Mouse (Mus musculus): Measurements from ENCODE around the gene Ssx9. TPM values are rescaled to one million over a fixed set of nuclear protein-coding genes. Genes with fewer than 3 reads are reported as not detected.
"Not testable (repeated sequence)": the region's sequence is repeated elsewhere in the genome, so short reads cannot be mapped to it uniquely, and the experiment has no call there.

The Ssx9 gene
- polyA plus RNA-seq (2015; fragmentation: Nextera tagmentation; extraction: Ambion mirVana): not detected in 2 replicates

DNA sequence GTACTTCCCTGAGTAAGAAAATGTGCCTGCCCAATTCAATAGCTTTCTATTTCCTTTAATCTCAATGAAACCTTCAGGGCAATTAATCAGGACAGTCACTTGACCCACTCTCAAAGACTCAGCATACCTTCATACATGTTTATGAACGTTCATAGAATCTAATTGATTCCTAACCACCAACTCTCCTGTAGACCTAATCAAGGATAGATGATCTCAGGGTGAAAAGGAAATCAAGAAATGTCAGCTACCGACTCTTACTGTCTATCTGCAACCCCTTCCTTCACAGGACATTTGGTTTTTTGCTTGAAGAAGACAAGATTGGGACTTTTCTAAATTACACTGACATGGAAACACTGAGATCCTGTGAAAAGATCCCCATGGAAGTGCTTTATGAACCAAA, at the start of gene Ssx9:
Ssx9 (plus strand) TSS at position 301 of the 400 bp plus-strand sequence.
- 39% methylated on average over 2 of the region's 2 CpGs for WGBS (ENCODE audit: insufficient replicate concordance)
- not testable (repeated sequence) for H3K36me3 ChIP-seq (replicated peaks); H3K4me1 ChIP-seq (replicated peaks); H3K27me3 ChIP-seq; H3K27ac ChIP-seq (replicated peaks); H3K9ac ChIP-seq; H3K4me3 ChIP-seq (replicated peaks); H3K4me2 ChIP-seq; H3K9me3 ChIP-seq (replicated peaks); ATAC-seq (ENCODE audit: insufficient read depth)

DNA sequence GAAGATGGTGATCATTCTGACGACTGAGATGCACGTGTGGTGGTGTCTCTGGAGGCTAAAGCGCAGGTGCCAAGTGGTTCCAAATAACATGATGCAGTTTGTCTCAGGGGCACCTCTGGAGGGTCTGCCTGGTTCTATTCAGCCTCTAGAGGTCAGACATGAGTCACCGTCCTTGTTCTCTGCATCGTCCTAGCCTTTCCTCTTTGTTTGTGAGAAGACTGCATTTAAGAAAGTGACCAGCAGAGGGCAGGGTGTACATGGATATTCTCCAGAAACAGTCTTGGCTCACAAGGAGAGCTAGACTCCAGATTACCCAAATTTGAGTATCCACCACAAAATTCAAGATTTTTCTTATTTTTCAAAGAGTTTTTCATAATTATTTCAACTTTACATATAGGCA, 15.3 kb upstream of the Ssx9 start:
- no peak overlapping the region for H3K27ac ChIP-seq (replicated peaks)
- H3K9me3 ChIP-seq (replicated peaks): no peaks in the 10 kb centered on the region
- H3K36me3 ChIP-seq (replicated peaks): no peaks in the 10 kb centered on the region
- H3K4me1 ChIP-seq (replicated peaks): no peaks in the 10 kb centered on the region
- ATAC-seq (ENCODE audit: insufficient read depth): no peak
- H3K4me3 ChIP-seq (replicated peaks): no peak overlapping the region
- no peaks in the 10 kb centered on the region for H3K27me3 ChIP-seq
- WGBS (ENCODE audit: insufficient replicate concordance): 47% methylated on average over 5 of the region's 5 CpGs
- H3K9ac ChIP-seq: no peak overlapping the region
- H3K4me2 ChIP-seq: no peak overlapping the region

DNA sequence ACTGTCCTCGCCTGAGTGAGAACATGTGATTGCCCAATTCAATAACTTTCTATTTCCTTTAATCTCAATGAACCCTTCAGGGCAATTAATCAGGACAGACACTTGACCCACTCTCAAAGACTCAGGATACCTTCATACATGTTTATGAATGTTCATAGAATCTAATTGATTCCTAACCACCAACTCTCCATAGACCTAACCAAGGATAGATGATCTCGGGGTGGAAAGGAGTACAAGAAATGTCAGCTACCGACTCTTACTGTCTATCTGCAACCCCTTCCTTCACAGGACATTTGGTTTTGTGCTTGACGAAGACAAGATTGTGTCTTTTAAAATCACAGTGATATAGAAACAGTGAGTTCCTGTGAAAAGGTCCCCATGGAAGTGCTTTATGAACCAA, 55.2 kb downstream of the Ssx9 start, which contains the start of gene Ssxb5:
Ssxb5 (plus strand) TSS at position 301 of the 400 bp plus-strand sequence.
- 50% methylated on average over 4 of the region's 4 CpGs for WGBS (ENCODE audit: insufficient replicate concordance)
- H3K36me3 ChIP-seq (replicated peaks); H3K4me3 ChIP-seq (replicated peaks); ATAC-seq (ENCODE audit: insufficient read depth); H3K9me3 ChIP-seq (replicated peaks); H3K4me1 ChIP-seq (replicated peaks); H3K4me2 ChIP-seq; H3K27ac ChIP-seq (replicated peaks); H3K27me3 ChIP-seq; H3K9ac ChIP-seq: not testable (repeated sequence)

Other genes starting within 250 kb of the Ssx9 start
- gene Gm14459, start 223.5 kb upstream of the Ssx9 start, polyA plus RNA-seq (2015; fragmentation: Nextera tagmentation; extraction: Ambion mirVana): not detected in 2 replicates
- not detected in 2 replicates for gene Ssxb6, start 200.2 kb upstream of the Ssx9 start, polyA plus RNA-seq (2015; fragmentation: Nextera tagmentation; extraction: Ambion mirVana)
- not detected in 2 replicates for gene Ssxb3, start 156.6 kb upstream of the Ssx9 start, polyA plus RNA-seq (2015; fragmentation: Nextera tagmentation; extraction: Ambion mirVana)
- gene Ssxb8, start 57.6 kb upstream of the Ssx9 start, polyA plus RNA-seq (2015; fragmentation: Nextera tagmentation; extraction: Ambion mirVana): not detected in 2 replicates
- not detected in 2 replicates for gene Ssxb5, start 55.3 kb downstream of the Ssx9 start, polyA plus RNA-seq (2015; fragmentation: Nextera tagmentation; extraction: Ambion mirVana)
- gene Gm6592, start 95.6 kb downstream of the Ssx9 start, polyA plus RNA-seq (2015; fragmentation: Nextera tagmentation; extraction: Ambion mirVana): not detected in 2 replicates
- not detected in 2 replicates for gene Gm5751, start 125.8 kb downstream of the Ssx9 start, polyA plus RNA-seq (2015; fragmentation: Nextera tagmentation; extraction: Ambion mirVana)
- gene B630019K06Rik, start 143.9 kb downstream of the Ssx9 start, polyA plus RNA-seq (2015; fragmentation: Nextera tagmentation; extraction: Ambion mirVana): 0.13 and 0.15 TPM in 2 replicates
- not detected in 2 replicates for gene Fthl17b, start 214.5 kb downstream of the Ssx9 start, polyA plus RNA-seq (2015; fragmentation: Nextera tagmentation; extraction: Ambion mirVana)
- not detected in 2 replicates for gene Fthl17c, start 228.1 kb downstream of the Ssx9 start, polyA plus RNA-seq (2015; fragmentation: Nextera tagmentation; extraction: Ambion mirVana)
- not detected in 2 replicates for gene Fthl17d, start 238.3 kb downstream of the Ssx9 start, polyA plus RNA-seq (2015; fragmentation: Nextera tagmentation; extraction: Ambion mirVana)

Data from liver, embryonic 15.5 days (tissue).